Mouse (Mus musculus): ENCODE measurements around the gene Fkbp8. TPM values are rescaled to one million over a fixed set of nuclear protein-coding genes. Genes with fewer than 3 reads are reported as not detected.
"Not testable (repeated sequence)": the region's sequence is repeated elsewhere in the genome, so short reads cannot be mapped to it uniquely, and the experiment has no call there.

Fkbp8 gene
- polyA plus RNA-seq, 2 experiments from 2014 or later: 117 to 159 TPM

DNA sequence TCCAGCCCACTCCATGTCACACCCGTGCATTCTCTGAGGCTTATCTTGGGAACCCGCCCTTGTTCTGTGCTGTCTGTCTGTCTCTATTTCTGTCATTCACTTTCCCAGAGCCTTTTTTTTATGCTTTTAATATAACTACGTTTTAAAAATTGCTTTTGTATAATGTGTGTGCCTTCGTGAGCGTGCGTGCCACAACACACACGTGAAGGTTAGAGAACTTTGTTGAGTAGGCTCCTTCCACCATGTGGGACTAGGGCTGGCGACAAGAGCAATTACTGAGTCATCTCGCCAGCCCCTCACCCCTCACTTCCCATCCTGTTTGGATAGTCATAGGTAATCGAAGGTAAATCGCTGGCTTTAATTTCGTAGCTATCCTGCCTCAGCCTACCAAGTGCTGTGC lies 25.0 kb upstream of the Fkbp8 start:
- ATAC-seq: no peak

GRCm38 (mm10) chr8:70503062-70503750 lies 24.3 kb upstream of the Fkbp8 start:
- ATAC-seq: peak; percentile 38

GRCm38 (mm10) chr8:70504291-70504716 lies 23.2 kb upstream of the Fkbp8 start:
- ATAC-seq: no peak

- no peak for ATAC-seq
Observed at GRCm38 (mm10) chr8:70504851-70505250, 22.7 kb upstream of the Fkbp8 start.

GRCm38 (mm10) chr8:70505698-70506327 lies 21.7 kb upstream of the Fkbp8 start:
- ATAC-seq: no peak

DNA sequence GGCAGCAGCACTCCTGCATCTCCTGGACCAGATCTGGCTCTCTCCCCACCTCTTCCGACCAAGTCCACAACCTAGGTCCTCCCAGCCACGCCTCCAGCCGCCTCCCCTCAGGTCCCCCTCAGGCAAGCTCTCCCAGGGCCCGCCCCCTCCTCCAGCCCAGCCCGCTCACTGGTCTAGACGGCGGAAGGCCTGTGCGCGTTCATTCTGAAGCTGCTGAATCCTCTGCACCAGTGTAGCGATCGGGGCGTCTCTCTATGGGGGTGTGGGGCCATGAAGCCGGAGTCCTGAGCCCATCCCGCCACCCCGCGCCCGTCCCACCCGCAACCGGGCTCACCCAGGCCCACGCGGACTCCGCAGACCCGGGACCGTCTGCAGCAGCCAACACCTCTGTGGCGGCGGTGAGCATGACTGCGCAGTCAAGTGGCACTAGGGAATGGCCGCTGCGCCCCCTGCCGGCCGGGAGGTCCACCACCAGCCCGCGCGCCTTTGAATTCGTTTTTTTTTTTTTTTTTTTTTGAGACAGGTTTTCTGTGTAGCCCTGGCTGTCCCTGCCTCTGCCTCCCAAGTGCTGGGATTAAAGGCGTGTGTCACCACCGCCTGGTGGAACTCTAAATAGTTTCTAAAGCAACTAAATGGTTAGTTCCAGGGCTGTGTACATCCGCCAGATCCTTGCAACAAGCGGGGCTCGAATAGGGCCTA lies 21.0 kb upstream of the Fkbp8 start, which contains the start of gene Rex1bd:
Rex1bd (minus strand) TSS at position 425 of the 699 bp plus-strand sequence.
- ATAC-seq: peak; percentile 52

DNA sequence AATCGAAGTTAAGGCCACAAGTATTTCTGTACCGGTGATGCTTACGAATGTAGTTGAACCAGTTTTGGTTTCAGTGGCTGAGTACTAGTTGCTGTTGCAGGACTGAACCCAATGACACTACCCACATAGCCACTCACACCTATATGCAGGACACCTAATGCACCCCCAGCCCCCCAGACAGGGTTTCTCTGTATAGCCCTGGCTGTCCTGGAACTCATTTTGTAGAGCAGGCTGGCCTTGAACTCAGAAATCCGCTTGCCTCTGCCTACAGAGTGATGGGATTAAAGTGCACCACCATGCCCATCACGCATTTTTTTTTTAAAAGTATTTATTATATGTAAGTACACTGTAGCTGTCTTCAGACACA lies 20.5 kb upstream of the Fkbp8 start:
- ATAC-seq: no peak

DNA sequence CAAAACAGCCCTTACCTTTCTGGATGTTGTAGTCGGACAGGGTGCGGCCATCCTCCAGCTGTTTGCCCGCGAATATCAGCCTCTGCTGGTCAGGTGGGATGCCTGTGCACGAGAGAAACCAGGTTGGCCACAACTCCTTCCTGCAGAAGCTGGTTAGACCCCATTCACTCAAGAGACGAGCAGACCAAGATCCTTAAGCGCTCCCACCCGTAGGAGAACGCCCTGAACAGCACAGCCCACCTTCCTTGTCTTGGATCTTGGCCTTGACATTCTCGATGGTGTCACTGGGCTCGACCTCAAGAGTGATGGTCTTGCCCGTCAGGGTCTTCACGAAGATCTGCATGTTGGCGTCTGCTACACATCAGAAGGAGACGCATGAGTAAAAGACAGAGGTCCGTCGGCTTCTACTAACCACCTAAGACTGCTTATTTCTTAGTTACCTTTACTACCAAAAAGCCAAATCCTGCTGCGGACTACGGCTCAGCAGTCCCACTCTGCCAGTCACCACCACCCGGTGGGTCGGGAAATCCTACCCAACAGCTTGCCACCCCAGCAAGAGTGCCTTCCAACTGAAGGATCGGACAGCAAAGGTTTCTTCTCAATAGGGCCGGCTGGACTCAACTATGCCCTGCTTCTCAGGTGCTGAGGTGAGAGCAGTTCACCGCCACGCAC lies 18.1 kb upstream of the Fkbp8 start:
- ATAC-seq: no peak

GRCm38 (mm10) chr8:70510228-70510915 lies 17.2 kb upstream of the Fkbp8 start, which contains the start of gene Uba52:
TSS of gene Uba52 (minus strand) at chr8:70510801.
- ATAC-seq: peak; percentile 87

DNA sequence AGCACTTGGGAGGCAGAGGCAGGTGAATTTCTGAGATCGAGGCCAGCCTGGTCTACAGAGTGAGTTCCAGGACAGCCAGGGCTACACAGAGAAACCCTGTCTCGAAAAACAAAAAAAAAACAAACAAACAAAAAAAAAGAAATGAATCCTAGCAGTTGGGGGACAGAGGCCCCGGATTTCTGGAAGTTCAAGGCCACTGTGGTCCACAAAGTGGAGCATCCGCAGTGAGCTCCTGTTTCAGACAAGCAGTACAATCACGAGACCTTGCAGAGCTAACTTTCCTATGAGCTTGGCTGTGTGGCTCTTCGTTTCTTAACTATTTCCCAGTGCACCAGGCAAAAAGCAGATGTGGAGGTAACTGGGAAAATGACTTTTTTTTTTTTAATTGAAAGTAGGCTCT lies 16.4 kb upstream of the Fkbp8 start:
- ATAC-seq: not testable (repeated sequence)

DNA sequence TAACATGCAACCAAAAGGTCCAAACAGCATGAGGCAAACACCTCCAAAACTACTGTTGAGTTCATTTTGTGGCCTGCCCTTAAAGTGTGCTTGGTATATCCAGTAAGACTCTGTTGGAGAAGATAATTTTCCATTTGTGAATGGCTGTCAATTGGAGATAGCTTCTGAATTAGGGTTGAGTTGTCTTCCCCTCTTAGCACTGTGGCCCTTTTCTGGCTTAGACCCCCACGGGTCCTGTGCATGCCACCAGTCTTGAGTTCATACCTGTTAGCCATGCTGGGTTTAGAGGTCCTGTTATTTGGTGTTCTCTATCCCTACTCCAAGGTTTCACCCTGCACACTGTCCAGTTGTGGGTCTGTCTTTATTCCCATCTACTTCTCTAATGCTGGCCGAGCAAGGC lies 15.8 kb upstream of the Fkbp8 start:
- no peak for ATAC-seq

DNA sequence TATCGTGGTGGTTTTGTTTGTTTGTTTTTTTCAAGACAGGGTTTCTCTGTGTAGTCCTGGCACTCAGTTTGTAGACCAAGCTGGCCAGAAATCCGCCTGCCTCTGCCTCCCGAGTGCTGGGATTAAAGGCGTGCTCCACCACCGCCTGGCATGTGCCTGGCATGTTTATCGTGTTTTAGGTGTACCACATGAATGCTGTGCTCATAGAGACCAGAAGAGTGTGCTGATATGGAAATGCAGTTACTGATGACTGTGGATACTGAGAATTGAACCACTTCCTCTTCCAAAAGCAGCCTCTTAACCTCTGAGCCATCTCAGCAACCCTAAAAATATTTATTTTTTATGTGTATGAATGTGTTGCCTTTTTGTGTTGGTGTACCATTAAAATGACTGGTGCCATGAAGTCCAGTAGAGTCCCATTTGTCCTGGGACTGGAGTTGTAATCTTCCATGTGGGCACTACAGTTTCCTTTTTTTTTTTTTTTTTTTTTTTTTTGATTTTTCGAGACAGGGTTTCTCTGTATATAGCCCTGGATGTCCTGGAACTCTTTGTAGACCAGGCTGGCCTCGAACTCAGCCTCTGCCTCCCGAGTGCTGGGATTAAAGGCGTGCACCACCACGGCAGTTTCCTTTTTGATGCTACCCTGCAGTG lies 15.1 kb upstream of the Fkbp8 start:
- no peak for ATAC-seq

- ATAC-seq: no peak
Observed at GRCm38 (mm10) chr8:70513441-70513840, 14.1 kb upstream of the Fkbp8 start.

DNA sequence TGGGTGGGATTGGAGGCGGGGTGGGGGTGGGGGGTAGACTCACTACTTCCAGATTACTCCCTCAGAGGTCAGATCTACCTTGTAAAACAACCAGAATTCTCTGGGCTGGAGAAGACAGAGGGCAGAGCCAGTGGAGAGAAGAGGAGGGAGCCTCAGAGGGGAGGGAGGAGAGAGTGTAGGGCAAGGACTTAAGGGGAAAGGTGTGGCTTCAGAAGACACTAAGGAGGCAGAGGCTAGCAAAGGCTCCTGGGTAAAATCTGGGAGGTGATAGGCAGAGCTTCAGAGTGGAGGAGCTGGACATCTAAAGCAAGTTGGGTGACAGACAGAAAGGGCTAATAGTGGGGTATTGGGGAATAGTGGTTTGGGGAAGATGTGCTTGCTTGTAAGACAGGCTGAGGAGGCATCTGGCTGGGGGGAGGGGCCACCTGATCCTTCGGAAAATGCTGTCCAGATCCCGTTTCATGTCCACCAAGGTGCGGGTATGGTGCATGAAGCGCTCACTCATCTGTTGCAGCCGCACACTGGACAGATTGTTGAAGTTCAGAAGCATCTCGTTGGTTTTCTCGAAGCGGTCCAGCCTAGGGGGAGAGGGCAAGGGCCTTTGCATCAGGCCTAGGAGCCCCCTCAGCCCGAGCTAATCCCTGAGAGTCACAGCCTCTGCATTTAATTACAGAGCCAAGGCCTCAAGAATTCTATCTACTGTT lies 9.4 kb upstream of the Fkbp8 start:
- ATAC-seq: no peak

GRCm38 (mm10) chr8:70519043-70519442 lies 8.5 kb upstream of the Fkbp8 start:
- ATAC-seq: no peak

DNA sequence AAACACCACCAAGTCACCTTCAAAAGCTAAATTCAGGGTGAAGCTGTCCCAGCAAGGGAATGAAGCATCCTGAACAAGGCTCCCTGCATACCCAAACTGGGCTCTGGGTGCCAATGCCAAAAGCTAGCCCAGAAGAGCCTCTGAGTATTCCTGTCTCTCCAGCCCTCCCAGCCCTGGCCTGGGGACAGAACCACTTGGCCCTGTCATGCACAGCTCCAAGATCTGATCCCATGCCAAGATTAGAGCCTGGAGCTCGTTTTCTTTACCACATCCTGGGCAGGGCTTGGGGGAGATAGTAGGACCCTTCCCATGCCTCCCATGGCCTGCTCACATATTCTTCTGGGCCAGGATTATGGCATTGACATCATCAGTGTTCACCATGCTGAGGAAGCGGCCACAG lies 7.9 kb upstream of the Fkbp8 start:
- no peak for ATAC-seq

DNA sequence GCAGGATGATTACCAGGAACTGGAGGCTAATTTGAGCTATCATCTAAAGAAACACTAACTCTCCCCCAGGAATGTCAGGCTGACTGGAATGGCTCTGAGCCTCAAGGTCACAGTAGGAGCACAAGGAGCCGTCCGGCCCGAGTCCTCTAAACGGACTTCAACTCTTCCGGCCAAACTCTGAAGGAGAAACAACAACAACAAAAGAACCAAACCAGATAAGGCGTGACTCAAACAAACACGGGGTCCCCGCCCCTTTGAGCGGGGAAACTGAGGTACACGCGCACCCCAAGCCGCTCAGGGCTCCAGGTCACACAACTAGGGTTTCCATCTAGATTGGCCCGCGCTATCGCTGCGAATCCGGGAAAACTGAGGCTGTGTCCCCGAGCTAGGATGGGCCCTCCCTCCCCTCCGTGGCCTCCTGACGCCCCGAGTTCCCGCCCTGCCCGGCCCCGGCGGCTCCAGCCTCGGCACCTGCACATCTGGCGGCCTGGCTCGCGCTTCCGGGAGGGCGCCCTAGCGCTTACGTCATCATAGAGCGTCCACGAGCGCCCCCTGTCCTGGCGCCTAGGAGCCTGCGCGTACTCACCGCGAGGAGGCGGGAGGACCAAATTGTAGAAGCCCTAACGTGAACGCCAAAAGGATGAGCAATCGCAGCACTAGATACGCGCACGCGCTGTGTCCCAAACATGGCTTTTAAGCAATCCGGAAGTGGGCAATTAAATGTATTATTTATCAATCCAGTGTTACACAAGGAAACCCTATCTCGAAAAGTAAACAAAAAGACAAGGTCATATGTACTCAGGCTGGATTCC lies 4.7 kb upstream of the Fkbp8 start:
- ATAC-seq: peak; percentile 88

DNA sequence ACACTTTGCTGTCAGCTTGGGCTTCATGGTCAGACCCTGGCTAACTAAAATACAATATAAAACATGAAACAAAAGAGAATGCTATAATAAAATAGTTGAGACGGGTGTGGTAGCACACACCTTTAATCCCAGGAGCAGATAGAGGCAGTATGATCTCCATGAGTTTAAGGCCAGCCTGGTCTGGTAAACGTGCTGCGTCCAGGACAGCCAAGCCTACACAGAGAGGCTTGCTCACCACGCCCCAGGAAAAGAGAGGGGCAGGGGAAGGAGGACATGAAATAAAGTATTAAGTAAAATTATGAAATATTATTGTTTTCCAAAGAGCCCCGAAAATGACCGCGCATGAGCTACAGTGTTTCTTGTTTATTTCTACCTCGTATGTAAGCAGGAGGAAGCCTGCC lies 413 bp upstream of the Fkbp8 start:
- ATAC-seq: no peak

GRCm38 (mm10) chr8:70528182-70528797 lies 766 bp downstream of the Fkbp8 start:
- no peak for ATAC-seq

DNA sequence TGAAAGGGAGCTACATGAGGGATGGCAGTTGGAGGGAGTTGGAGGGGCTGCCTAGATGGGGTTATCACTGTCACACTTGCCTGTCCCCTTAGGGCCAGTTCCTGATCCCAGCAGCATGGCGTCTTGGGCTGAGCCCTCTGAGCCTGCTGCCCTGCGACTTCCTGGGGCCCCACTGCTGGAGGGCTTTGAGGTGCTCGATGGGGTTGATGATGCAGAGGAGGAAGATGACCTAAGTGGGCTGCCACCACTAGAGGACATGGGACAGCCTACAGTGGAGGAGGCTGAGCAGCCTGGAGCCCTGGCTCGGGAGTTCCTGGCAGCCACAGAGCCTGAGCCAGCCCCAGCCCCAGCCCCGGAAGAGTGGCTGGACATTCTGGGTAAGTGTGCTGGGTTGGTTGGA lies 1.8 kb downstream of the Fkbp8 start:
- no peak for ATAC-seq
